8 mouse cellular contexts compared by ENCODE assay signal in genomic region chr14:25693888-25694568, GRCm38 (mm10). TPM values are rescaled to one million over a fixed set of nuclear protein-coding genes. Genes with fewer than 3 reads are reported as not detected.
DNase-seq lines count a peak whose midpoint lies in the region; ATAC-seq and TF ChIP-seq lines count a peak whose summit lies in the region.

Gene Ppif (plus strand): TSS chr14:25694154.

- 0 out of 2 replicates have a peak, but pooled peaks have one; percentile 39 for TF ChIP-seq POLR2A in limb, embryonic 14.5 days (IDR thresholded peaks at IDR 0.05; ENCODE audit: borderline replicate concordance, extremely low read depth, insufficient read depth, insufficient read length)

- peaks cover 18% of the 10 kb centered on the region for H3K4me1 ChIP-seq in embryonic facial prominence, embryonic 14.5 days (ENCODE audit: control insufficient read depth, insufficient read depth, low read length)
- H3K4me1 ChIP-seq in limb, embryonic 14.5 days (ENCODE audit: control insufficient read depth, insufficient read depth, low read length): peaks cover 19% of the 10 kb centered on the region
- peaks cover 13% of the 10 kb centered on the region for H3K4me1 ChIP-seq in midbrain, postnatal 0 days (ENCODE audit: insufficient read depth, low read length)

- ATAC-seq in embryonic facial prominence, embryonic 14.5 days (ENCODE audit: low read depth): peak; percentile 92
- peak; percentile 90 for ATAC-seq in limb, embryonic 14.5 days (ENCODE audit: low FRiP score, low read depth)
- ATAC-seq in midbrain, postnatal 0 days (ENCODE audit: low FRiP score): peak; percentile 93

- H3K9ac ChIP-seq in embryonic facial prominence, embryonic 14.5 days (ENCODE audit: low read depth, low read length): peak within 1 kb of the TSS; percentile 74
- peak within 1 kb of the TSS; percentile 78 for H3K9ac ChIP-seq in limb, embryonic 14.5 days (ENCODE audit: low read depth, low read length, severe bottlenecking)
- peak within 1 kb of the TSS; percentile 79 for H3K9ac ChIP-seq in midbrain, postnatal 0 days (replicated peaks; ENCODE audit: low read length, poor library complexity, severe bottlenecking)

- DNase-seq in 3T3-L1 (ENCODE audit: low read depth, low spot score): peak; percentile 84
- DNase-seq in adrenal gland, postnatal 4 days (ENCODE audit: low spot score in 2 of 2): peak; percentile 94 to 98
- peak; percentile 96 for DNase-seq in embryonic facial prominence, embryonic 14.5 days (ENCODE audit: low spot score)
- DNase-seq in heart, adult 8-10 months (ENCODE audit: low spot score): peak; percentile 95
- peak; percentile 96 for DNase-seq in kidney, adult 9 months
- peak; percentile 96 for DNase-seq in limb, embryonic 14.5 days (ENCODE audit: low spot score)
- DNase-seq in midbrain, postnatal 0 days (ENCODE audit: low spot score): peak; percentile 95
- peak; percentile 95 to 98 for DNase-seq in spleen, postnatal 14 days (ENCODE audit: low spot score in 2 of 2)

- peak within 1 kb of the TSS; percentile 87 for H3K4me3 ChIP-seq in embryonic facial prominence, embryonic 14.5 days (ENCODE audit: low read depth, low read length)
- peak within 1 kb of the TSS; percentile 88 for H3K4me3 ChIP-seq in limb, embryonic 14.5 days (replicated peaks; ENCODE audit: low read length)
- peak within 1 kb of the TSS; percentile 80 for H3K4me3 ChIP-seq in midbrain, postnatal 0 days (ENCODE audit: low read depth, low read length)

- H3K36me3 ChIP-seq in embryonic facial prominence, embryonic 14.5 days (ENCODE audit: control insufficient read depth, insufficient read depth, low read length): peaks cover 29% of the 10 kb centered on the region
- peaks cover 26% of the 10 kb centered on the region for H3K36me3 ChIP-seq in limb, embryonic 14.5 days (ENCODE audit: control insufficient read depth, insufficient read depth, low read length)
- peaks cover 32% of the 10 kb centered on the region for H3K36me3 ChIP-seq in midbrain, postnatal 0 days (ENCODE audit: insufficient read depth, low read length)

- no peak within 1 kb of the TSS; the same call in 1 of the 2 replicates for H3K27ac ChIP-seq in embryonic facial prominence, embryonic 14.5 days (replicated peaks; ENCODE audit: low read depth, low read length)
- peak within 1 kb of the TSS; percentile 56 for H3K27ac ChIP-seq in limb, embryonic 14.5 days (replicated peaks; ENCODE audit: low read depth, low read length)
- peak within 1 kb of the TSS; percentile 70 for H3K27ac ChIP-seq in midbrain, postnatal 0 days (ENCODE audit: low read depth, low read length)

- TF ChIP-seq CTCF in midbrain, postnatal 0 days (IDR thresholded peaks at IDR 0.05): peak; percentile 100

- peak within 1 kb of the TSS; percentile 95 for H3K4me2 ChIP-seq in embryonic facial prominence, embryonic 14.5 days (ENCODE audit: low read depth, low read length)
- peak within 1 kb of the TSS; percentile 95 for H3K4me2 ChIP-seq in limb, embryonic 14.5 days (replicated peaks; ENCODE audit: low read depth, low read length, severe bottlenecking)
- peak within 1 kb of the TSS; percentile 96 for H3K4me2 ChIP-seq in midbrain, postnatal 0 days (ENCODE audit: low read depth, low read length, poor library complexity, severe bottlenecking)

- WGBS in embryonic facial prominence, embryonic 14.5 days: under 1% methylated on average over 45 of the region's 70 CpGs
- WGBS in limb, embryonic 14.5 days: under 1% methylated on average over 54 of the region's 70 CpGs
- under 1% methylated on average over 65 of the region's 70 CpGs for WGBS in midbrain, postnatal 0 days

- no peaks in the 10 kb centered on the region for H3K27me3 ChIP-seq in embryonic facial prominence, embryonic 14.5 days (replicated peaks; ENCODE audit: control insufficient read depth, insufficient read depth, low read length)
- H3K27me3 ChIP-seq in limb, embryonic 14.5 days (ENCODE audit: control insufficient read depth, insufficient read depth, low read length): no peaks in the 10 kb centered on the region
- H3K27me3 ChIP-seq in midbrain, postnatal 0 days (ENCODE audit: insufficient read depth, low read length): no peaks in the 10 kb centered on the region

- H3K9me3 ChIP-seq in embryonic facial prominence, embryonic 14.5 days (ENCODE audit: control insufficient read depth, low read length): no peaks in the 10 kb centered on the region
- no peaks in the 10 kb centered on the region for H3K9me3 ChIP-seq in limb, embryonic 14.5 days (ENCODE audit: control insufficient read depth, low read length)
- no peaks in the 10 kb centered on the region for H3K9me3 ChIP-seq in midbrain, postnatal 0 days (ENCODE audit: low read length)

RNA-seq across cellular contexts. Expression of gene Ppif, which starts in this region (rescaled TPM):
- 10 to 100 TPM; 35.2 to 38.8 TPM for total RNA-seq in adrenal gland, postnatal 4 days (2021)
- polyA plus RNA-seq in embryonic facial prominence, embryonic 14.5 days (2014; fragmentation: Nextera tagmentation; extraction: Ambion mirVana): 27.3 and 28.4 TPM in 2 replicates
- 100 to 1,000 TPM; 300 to 329 (median 307) TPM for total RNA-seq in heart, adult 8-10 months (2022)
- polyA plus RNA-seq in limb, embryonic 14.5 days (2012; rRNA removed): 67.1 and 79.9 TPM in 2 replicates
- polyA plus RNA-seq in limb, embryonic 14.5 days (2014; fragmentation: Nextera tagmentation; extraction: Ambion mirVana): 27.3 and 28.9 TPM in 2 replicates
- 51.4 and 55.8 TPM in 2 replicates for total RNA-seq in midbrain, postnatal 0 days (2014; rRNA removed)
- polyA plus RNA-seq in midbrain, postnatal 0 days (2015; fragmentation: Nextera tagmentation; extraction: Ambion mirVana): 50.2 and 52.2 TPM in 2 replicates
